Mouse (Mus musculus) lung, postnatal 25 days (tissue): ENCODE measurements around the gene Nr2f2.

ENCODE experiments used
- DNase-seq: peaks from one replicate; pipeline ENCODE4 v3.0.0; 2022; ENCODE audit warnings: low spot score

Nr2f2 gene

DNA sequence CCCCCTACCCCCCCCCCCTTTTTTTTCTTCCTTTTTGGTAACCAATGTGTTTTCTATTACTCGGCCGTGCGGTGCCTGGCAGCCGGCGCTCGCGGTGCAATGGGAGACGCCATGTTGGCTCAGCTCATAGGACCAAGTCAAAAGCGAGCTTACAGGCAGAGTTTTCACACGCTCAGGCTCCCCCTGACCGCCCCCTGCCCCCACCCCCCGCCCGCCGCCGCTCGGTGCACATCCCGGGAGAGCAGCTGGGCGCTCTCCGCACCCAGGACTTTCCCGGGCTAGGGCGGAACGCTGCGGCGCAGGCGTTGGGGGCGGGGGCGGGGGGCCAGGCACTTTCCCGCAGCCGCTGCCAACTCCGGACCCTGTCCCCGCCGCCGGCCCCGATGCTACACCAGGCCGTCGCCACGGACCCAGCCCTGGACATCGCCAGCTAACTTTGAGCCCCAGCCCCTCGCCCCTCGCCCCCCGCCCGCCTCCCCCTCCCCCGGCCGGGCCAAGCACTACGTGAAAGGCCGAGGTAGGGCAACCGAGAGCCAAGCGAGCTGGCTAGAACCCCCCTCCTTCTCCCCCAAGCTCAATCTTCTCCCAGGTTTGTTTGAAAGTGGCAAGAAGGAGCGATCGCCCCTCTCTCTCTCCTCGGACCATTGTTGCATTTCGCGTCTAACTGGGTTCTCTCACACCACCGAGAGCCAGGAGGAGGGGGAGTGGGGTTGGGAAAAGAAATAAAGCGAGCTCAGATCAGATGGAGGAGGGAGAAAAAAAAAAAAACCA, 15.6 kb downstream of the Nr2f2 start:
- DNase-seq: peak; percentile 58

DNA sequence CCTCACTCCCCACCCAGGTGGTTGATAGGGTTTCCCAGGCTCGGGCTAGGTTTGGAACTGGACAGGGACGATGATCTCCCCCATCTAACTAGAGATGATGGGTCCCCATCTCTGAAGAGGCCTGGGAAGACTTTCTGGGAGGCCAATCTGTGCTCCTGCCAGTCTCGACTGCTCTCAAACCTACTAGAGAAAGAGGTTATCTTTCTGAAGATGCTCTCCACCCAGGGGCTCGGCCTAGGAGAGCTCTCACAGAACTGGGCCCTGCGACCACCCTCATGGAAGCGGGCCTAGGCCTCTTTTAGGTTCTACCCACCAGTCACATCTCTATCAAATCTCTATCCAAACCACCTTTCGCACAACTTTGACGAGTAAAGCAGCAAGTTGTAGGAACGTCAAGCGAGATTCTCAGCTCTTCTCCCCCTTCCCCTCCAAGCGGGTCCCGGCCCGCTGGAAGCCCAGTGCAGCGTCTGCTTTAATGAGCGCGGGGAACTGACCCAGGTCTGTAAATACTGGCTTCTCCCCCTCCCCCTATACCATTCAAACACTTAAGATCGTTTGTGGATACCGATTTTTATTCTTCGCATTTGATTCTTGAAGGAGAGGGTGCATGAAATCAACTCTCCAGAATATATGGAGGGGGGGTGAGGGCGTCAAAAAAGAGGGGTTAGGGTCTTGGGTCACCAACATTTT, 16.4 kb downstream of the Nr2f2 start:
- no peak for DNase-seq

DNA sequence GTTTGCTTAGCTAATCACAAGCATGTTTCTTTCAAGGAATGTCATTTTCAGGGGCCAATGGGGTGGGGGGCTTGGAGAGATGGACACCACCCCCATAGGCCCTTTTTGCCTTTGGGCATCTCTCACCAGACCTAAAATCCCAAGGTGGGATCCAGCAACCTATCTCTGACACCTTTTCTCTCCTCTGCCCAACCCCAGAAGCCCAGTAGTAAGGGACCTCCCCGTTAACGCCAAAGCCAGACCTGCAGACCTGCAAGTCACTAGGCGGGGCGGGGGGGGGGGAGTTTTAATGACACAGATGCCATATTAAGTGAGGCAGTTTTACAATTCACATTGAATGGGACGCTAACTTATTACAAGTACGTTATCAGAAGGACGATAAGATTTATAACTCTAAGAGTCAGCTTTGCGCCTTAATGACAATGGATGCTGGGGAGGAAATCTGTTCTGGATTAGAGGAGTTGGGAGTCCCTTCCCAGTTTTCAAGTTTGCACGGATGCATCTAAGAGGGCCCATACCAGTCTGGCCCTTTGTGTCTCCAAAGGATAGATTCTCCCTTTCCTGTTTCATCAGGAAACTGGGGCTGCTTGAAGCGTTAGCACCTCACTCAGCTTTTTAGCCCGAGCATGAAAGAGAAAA, 17.4 kb downstream of the Nr2f2 start:
- DNase-seq: no peak

DNA sequence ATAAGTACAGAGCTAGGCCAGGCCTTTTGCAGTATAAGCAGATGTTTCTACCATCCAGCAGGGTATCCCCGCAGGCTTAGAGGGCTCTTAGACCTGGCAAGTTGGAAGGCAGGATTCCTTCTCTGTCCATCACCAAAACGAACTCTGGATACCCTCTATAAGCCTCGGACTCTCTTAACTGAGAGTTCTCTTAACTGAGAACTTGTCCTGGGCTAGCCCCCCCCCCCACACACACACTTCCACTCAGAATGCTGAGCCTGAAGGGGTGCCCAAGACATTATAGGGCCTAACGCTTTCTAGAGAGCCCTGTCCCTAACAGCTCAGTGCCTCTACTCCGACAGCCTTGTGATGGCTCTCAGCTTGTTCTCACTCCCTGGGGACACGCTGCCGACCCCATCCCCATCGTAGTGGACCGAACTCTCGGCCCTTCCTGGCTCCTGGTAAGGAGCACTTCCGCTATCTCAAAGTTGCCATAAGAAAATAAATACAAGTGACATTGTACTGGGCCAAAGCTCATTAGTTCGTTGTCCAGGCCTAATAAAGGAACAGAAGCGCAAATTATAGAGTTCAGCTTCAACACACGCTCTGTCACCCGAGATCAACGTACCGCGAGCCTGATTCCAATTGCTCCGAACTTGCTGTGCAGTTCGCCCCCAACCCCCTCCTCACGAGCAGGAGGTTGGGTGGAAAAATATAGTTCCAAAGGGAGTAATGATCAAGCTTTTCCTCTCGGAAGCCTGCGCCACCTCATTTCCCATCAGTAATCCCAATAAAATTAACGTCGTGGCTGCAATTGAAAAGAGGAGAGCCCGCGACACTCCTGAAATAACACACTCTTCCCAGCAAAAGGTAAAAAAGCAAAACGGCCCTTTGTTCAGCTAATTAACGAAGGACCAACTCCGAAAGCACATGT, 18.2 kb downstream of the Nr2f2 start:
- DNase-seq: no peak

DNA sequence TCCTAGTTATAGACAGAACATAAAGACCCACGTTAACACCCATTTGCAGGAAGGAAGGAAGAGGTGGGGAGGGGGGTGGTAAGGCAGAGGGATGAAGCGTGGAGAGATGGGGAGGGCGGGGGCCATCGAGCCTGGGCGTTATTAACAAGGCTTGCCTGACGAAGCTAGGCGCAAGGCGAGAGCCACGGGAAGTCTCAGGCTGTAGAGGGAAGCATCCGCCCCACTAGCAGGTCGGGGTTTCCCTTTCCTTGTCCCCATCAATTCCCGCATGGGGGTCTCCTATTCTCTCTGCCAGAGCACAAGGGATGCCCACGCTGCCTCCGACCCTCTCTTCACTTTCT, 18.9 kb downstream of the Nr2f2 start:
- no peak for DNase-seq

DNA sequence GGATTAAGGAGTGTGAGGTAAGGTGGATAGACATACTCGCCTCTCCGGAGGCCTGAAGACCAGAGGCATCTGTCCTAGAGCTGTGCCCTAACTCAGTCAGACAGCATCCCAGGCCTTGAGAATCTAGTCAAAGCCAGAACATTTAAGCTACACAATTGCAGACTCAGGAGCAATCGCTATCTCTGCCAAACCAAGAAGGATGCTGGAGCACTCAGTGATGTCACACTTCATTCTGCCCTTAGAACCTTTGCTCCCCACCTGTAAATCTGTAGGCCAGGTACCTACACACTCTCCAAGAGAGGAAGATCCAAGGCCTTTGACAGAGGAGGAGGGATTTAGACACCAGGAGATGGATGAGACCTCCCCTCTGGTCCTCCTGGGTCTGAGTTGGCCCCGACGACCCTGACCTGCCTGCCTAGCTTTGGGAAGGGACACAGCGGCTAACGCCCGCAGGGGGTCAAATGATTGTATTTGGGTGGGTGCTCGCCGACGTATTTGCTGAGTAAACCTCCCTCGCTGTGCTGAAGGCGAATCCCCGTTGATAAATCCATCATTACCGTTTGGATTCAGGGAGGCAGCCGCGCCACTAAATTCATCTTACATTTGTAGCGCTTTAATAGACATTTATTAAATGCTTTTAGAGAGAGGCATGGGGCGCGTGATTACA, 19.5 kb downstream of the Nr2f2 start:
- no peak for DNase-seq

DNA sequence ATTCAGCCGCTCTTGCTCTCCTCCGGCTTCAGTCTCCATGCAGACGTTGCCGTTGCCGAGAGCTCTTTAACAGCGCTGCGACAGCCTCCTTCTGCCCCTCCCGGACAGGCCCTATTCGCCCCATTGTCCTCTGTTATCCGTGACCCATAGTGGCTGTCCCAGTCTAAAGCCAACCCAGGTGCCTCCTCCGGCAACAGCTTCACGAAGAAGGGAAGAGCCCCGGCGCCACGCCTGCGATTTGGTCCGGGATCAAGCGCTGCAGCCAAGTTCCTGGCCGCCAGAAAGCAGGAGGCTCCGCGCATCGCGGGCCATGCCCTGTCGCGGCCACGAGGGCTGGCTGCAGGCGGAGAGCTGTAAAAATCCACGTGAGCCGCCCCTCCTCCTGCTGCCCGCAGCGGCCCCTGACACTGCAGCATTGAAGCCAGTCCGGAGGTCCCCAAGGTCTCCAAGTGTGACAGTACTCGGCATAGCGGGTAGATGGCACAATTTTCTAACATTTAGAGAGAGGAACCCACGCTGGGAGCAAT, 20.5 kb downstream of the Nr2f2 start:
- peak; percentile 82 for DNase-seq

DNA sequence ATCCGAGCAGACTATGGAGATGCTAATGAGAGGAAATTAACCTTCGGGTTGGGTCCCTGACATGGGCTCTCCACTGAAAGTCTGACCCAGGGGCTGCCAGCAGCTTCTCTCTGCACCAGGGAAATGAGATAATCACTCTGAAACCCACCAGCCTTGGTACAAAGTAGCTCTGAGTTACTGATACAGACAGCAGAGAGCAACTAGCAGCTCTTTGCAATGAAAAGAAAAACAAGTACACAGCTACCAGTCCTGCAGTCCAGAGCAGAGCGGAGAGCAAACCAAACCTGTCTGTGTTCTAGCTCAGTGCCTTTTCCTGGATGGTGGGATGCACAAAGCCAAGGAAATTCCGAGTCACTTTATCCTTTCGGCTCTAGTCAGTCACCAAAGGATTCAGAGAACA, 23.1 kb downstream of the Nr2f2 start:
- no peak for DNase-seq

DNA sequence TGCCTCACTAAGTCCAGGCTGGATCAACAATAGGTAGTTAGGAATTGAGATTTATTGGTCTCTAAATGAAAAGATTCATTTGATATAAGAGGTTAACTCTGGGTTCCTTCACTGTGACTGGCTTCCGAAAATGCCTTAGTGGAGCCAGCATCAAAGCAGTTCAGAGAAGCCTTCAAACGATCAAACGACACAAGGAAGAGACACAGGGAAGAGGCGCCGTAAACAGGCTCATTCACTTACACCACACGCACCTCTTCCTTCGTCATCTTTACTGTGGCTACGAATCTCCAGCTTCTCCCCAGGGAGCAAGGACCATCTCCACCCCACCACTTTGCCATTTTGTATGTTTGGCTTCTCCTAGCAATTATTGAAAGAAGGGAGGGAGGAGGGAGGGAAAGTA, 23.8 kb downstream of the Nr2f2 start:
- no peak for DNase-seq

DNA sequence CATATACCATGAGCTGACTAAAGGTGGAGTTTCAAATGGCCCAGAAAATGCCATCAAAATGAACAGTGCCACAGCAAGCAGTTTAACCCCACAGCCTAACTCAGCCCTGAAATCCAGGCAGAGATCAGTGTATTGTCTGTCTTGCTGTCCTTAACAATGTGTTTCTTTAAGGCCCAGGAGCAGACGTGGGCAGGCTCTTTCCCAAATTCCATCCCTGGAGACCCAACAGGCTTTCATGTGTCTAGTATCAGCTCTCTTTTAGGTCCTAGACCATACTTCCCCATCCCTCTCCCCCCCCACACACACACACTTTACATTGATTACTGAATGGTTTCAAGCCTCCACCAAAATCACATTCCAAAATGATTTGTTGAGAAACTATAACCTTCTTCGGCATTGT, 24.5 kb downstream of the Nr2f2 start:
- no peak for DNase-seq

DNA sequence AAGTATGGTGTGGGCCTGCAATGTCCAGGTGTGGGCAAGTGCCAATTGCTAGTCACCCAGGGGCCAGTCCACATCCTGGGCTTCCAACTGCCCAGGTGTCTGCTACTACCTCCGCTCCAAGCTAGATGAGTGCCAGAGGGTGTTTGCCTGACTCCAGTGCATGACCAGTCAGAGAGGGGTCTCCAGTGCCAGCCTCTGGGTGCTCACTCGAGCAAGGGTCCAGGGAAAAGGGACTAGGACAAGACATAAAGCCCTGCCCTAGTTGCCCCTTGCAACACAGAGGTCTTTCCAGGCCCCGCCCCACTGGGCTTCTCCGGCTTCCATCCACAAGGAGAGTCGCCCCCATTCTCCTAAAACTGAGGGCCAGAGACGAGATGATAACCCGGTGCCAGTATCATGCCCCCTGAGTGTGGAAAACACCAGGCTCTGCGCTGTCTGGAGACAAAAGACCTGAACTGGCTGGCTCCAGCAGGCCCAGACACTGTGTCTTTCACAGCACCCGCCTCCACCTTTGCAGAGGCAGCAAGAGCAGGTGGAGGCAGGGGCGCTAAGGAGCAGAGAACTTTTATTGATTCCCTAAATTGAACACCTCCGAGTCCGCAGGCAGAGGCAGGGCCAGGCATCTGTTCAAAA, 26.4 kb downstream of the Nr2f2 start:
- no peak for DNase-seq

DNA sequence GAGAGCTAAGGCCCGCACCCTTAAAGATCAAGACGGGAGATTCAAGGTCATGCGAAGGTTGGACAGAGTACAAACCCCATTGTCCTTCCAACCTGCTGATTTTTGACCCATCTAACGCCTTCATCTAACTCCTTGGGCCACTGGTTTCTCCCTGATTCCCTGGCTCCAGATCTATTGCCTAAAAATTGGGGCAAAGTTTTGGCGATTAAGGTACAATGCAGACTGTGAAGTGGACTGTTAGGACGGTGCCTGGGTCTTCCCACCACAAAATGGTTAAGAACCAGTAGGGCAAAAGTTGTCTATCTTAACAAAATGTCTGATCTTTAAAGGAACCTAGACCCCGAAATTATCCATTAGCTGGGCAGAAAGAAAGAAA, 28.3 kb downstream of the Nr2f2 start:
- no peak for DNase-seq

DNA sequence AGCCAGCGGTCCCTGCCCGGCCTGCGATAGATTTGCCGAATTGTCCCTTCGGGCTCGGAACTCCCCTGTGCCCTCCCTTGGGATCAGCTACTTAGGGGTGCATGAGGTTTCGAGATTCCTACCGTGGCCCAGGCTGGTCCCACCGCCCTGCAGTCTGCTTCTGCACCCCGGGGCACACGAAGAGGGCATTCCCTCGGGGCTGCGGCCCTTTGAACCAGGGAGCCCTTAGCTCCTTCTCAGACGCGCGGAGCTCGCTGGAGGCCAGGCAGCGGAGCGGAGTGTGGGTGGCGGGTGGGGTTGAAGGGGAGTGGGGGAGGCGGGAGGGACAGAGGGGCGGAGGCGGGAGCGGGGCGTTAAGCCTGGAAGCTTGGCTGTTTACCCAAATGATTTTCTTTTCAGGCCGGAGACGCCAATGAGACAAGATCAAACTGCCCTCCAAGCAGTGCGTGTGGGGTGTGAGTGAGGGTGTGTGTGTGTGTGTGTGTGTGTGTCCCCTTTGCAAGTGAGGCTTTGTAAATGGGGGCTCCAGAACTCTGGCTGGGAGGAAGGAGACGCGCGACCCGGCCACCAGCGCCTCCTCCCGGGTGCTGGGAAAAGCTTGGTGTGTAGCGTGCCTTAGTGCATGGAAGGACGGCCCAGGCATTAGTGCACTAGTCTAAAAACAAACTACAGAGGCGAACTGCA, 28.8 kb downstream of the Nr2f2 start:
- DNase-seq: no peak

DNA sequence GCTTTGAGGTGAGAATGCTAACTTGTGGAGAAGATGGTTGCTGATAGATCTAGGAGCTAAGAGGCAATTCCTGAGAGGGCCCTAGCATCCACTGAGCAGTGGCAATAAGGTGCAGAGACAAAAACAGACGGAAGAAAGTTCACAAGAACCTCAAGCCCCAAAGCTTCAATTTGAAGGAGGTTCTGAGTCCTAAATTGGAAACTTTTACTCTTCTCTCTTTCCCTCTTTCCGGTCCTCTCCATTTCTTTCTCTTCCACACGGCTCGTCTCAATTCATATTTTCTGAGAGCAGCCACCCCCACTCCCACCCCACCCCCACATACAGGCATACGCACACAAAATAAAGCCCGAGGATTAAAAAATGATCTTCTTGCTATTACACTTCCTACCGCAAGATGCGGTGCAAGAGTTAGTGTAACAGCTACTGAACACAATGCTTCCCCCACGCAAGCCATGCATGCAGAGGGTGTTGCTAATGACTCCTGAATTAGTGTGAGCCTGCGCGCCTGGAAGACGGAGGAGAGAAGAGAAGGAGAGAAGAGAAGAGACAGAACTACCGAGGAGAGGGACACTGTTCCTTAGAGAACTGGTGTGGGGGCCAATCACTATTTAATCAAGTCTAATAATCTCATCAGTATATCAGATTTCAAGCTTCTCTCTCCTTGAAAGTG, 29.8 kb downstream of the Nr2f2 start:
- DNase-seq: no peak

DNA sequence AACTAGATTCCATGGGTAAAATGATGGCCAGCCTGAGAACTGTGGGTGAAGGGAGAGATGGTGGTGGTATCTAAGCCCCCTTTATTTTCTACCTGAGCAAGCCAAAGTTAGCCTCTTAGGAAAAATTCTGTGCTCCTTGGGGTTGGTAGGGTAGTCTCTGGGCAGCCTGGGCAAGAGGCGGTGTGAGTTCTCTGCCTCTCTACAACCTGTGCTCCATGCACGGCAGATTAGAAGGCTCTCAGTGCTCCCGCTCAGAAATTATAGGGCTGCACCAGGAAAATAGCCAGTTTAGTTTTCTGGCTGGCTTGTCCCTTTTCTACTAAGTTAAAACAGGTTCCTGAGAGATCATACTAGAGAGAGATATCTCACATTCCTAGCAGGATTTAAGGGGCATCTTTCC, 30.4 kb downstream of the Nr2f2 start:
- DNase-seq: no peak

DNA sequence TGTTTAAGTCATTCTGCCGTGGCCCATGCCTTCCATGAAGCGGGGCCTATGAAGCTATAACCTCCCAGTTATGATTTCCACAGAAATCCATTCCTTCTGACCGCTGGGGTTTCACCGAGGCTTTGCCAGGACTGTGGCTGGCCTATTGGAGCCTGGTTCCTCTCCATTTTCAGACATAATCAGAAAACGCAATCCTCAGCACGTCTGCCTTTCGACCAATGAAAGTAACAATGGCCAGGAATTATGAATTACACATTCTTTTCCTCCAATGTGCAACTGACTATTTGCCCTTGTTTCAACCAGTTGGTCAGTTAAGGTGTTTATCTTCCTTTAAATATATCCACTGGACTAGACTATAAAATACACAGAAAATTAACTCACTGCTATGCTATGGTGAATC, 31.1 kb downstream of the Nr2f2 start:
- no peak for DNase-seq

DNA sequence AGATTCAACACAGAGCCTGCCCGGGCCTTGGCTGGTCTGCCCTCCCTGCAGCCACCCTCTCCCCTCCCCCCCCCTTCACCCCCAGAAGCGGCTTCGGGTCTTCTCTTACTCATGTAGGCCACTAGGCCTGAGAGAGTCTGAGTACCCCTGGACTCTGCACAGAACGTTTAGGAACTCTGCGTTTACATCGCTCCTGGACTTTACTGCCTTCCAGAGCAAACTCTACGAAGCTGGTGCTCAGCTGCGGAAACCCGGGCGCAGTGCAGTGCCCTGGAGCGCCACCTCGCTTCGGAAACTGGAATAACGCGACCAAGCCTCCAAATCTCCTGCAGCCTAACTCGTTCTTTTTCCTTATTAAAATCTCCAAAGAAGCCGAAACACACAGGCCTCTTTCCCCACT, 31.7 kb downstream of the Nr2f2 start:
- peak; percentile 73 for DNase-seq

DNA sequence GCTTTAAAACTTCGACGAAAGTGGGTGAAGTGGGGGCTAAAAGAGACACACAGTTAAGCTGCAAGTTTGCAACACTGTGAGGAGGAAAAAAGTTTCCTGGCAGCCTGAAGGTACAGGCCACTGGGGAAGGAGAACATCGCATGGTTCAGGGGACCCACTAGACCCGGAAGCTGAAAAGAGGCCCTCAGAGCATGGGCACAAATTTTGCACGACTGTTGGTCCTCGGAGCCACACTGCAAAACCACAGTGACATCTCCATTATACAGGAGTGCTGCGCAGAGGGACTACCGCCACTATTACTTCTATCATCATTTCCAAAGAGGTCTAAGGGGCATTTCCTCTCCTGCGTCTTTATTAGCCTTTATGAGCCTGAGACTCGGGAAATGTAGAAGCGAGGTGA, 32.7 kb downstream of the Nr2f2 start:
- no peak for DNase-seq

DNA sequence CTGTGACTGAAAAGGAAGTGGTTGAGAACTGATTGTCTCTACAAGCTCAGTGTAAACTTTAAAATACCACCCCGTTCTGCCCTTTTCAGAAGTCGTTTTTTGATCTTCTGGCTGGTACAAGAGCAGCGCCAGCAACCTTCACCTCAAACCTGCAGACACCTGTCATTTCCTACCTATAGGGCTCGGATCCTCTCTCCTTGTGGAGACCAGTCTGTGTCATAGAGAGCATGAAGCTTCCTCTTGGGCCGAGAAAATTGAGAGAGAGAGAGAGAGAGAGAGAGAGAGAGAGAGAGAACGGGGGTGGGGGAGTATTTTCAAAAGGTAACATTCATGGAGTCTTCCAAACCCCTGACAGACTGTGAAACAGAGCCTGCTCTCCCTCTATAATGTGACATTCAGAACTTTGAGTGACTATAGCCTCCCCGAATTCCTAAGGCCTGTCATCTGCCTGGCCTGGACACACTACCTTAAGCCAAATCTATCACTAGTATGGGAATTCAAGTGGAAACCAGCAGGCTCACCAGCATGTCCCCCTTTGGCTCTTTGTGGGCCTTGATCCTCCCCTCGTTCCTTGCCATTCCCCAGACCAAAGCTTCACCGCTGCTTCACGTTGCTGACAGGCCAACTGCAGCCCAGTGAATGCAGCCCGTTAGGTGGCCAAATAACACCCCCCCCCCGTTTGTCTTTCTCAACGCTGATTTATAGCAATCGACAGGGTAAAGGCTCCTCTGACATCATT, 33.4 kb downstream of the Nr2f2 start:
- DNase-seq: no peak
